Mouse (Mus musculus) monocyte, adult 5-6 weeks (primary cell): Measurements from ENCODE around the gene Trp53i11. TPM values are rescaled to one million over a fixed set of nuclear protein-coding genes. Genes with fewer than 3 reads are reported as not detected.

Experiments
- ATAC-seq: fragments of 153-309, 156-312 bp; replicated peaks from 2 replicates; pipeline ENCODE4 v1.8.0; 2017; ENCODE audit warnings: mild to moderate bottlenecking; ENCODE audit not compliant: low TSS enrichment, insufficient number of reproducible peaks, severe bottlenecking, poor library complexity, low FRiP score
- total RNA-seq: library from RNA; stranded (forward); fragments of 200-1000, 200-491, 200-594 nt; gene quantifications from 3 replicates; pipeline ENCODE4 v1.2.3, GENCODE M21; 2017

The Trp53i11 gene
- total RNA-seq, result 16.3 to 24.1 TPM (median 23.8 TPM) in 3 replicates

DNA sequence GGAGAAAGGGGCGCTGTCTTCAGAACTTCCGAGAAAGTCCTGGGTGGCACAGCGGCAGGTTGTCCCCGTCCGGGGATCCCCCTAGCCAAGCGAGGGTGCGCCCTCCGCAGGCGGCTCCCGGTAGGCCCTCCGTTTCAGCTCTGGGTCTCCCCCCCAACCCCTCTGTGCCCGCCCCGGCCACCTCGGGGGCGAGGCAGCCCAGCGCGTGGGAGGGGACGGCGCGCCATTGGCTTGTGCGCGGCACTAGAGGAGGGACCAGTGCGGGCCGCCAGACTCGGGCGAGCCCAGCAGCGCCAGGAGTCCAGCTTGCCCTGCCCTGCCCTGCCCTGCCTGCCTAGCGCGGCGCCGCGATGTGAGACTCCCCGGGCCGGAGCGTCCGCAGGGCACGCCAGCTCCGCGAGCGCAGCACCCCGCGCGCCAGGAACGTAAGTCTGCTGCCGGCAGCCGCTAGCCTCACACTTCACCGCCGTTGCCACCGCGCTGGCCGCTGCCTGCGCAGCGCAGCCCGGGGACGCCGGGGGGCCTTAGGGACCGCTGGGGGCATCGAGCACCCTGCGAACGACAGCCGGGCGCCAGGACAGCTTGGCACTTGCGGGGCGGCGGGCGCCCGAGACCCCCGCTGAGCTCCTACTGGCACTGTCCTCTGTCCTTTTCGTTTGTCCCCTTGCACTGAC, at the start of gene Trp53i11:
TSS of gene Trp53i11 (plus strand) at position 226 of the 674 bp plus-strand sequence.
- ATAC-seq, result no peak; the same call in 1 of the 2 replicates

GRCm38 (mm10) chr2:93139476-93139875, 47.9 kb upstream of the Trp53i11 start:
- no peak for ATAC-seq

- ATAC-seq, result no peak
Measured at GRCm38 (mm10) chr2:93141329-93141728, 46.0 kb upstream of the Trp53i11 start.

DNA sequence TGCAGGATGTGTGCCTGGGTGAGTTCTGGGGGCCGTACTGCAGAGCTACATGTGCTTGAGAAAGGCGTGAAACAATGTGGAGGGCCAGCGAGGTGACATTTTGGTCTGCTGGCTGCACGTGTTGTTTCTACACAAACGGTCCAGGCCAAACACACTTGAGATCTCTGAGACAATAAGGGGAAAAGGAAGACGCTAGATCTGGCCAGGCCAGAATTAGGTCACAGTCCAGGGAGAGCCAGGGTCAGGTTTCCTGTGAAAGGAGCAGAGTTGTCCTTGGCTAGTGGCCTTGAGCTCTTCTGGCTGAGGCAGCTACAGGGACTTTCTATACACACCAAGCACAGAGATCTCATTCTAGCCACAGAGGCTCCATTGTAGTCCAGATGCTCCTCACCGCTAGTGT, 44.7 kb upstream of the Trp53i11 start:
- no peak for ATAC-seq

- no peak for ATAC-seq
Measured at GRCm38 (mm10) chr2:93144126-93144525, 43.2 kb upstream of the Trp53i11 start.

GRCm38 (mm10) chr2:93150009-93150408, 37.3 kb upstream of the Trp53i11 start:
- ATAC-seq, result no peak

GRCm38 (mm10) chr2:93150673-93151450, 36.5 kb upstream of the Trp53i11 start:
- ATAC-seq, result no peak

DNA sequence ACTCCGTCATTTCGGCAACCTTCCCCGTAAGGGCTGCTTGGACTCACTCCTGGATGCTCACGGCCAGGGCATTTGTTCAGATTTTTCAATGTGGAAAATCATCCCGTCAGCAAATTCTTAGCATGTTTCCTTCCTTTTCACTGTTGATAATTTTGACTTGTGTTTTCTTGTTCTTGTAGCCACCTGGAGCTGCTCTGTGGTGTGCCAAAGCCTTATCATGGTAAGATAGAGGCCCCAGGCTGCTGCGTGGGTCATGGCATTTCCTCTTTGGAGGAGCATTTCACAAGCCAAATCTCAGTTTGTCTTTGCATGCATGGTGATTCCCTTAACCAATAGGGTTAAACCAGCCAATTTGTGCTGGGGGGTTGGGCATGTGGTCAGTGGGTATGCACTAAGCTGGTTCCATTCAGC, 35.2 kb upstream of the Trp53i11 start:
- ATAC-seq, result no peak

DNA sequence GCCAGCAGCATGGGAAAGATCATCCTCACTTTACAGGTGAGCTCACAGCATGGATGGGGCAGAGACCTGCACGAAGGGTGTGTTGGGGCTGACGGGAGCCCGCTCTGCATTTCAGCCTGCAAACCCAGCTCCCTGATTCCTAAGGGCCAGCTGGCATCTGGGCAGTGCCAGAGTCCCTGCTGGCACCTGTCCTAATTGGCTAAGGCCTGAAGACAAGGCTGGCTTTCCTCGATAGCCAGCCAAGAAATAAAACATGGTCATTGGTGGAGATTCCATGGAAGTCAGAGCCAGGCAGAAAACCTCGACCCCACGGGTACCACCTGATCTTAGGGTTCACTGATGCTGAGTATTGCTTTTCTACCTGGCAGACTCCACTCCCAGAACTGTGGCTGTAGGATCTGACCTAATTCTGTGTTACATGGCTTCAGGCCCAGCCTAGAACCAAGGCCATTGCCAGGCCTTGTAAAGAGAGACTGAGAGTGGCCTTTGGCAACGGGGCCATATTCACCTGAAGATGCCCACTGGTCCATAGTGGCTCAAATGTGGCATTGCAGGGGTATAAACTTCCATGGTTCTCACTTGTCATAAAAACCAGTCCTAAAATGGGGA, 34.4 kb upstream of the Trp53i11 start:
- no peak for ATAC-seq

DNA sequence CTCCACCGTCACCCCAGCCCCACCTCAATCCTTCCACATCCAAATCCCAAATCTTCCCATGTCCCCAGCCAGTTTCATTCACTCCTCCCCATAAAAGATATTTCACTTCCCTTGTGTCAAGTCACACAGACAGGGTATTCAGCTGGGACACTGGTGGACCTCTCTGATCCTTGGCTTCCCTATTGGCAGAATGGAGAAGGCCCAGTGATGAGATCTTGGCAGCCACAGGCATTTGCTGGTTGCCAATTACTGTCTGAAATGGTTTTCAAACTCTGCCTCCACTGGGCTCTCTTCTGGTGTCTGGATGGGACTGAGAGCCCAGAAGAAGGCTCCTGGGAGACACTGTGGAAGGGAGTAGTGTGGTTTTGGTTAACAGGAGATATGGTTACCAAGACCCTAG, 33.5 kb upstream of the Trp53i11 start:
- no peak for ATAC-seq

- ATAC-seq, result no peak
Measured at GRCm38 (mm10) chr2:93154486-93155032, 32.8 kb upstream of the Trp53i11 start.

DNA sequence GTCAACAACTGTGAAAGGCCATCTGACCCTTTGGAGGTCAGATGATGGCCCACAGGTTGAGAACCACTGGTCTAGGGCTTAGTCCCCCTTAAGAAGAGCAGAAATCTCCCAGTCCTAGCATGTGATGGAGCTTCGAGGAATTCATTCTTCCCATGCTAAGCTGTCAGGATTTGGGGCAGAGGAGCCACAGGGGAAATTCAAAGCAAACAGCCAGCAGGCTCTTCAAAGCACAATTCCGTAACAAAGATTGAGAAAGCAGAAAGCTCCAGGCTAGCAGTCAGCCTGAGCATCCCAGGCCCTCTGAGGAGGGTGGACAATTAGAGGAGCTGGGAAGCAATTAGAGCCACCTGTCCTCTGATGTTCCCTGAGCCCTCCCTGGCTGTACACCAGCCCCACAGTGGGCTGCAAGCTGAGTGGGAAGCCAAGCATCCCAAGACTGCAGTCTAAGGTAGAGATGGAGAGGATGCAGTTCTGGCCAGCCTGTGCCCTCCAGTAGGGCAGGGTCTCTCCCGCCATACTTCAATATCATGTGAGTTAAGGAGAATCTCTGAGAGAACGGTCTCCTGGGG, 26.8 kb upstream of the Trp53i11 start:
- no peak for ATAC-seq

DNA sequence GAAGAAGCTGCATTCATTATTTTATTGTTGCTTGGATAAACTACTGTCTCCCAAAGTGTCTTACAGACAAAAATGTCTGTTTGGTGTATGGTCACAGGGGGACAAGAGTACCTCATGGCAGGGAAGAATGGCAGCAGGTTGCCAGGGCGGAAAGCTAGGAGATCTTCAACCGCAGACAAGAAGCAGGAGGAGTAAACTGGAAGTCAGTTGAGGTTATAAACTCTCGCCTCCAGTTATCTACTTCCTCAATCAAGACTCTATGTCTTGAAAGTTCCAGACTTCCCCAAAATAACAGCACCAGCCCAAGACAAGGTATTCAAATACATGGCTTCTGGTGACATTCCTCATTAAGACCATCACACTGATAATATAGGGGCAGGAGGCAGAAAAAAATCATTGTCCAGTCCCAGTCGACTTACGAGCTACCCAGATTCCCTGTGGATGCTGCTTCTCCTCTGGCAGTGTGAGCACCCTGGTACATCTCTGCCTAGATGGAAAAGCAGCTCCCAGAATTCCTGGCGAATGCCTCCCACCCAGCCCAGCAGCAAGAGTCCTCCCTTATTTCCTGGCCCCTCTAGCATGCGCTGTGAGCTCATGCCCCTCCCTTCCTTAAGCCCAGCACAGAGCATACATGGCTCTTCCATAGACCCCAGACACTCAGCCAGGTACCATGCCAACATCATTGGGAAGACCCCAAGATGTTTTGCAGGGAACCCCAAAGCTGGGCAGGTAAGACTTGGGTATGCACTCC, 25.3 kb upstream of the Trp53i11 start:
- ATAC-seq, result no peak; the same call in 1 of the 2 replicates

- no peak for ATAC-seq
Measured at GRCm38 (mm10) chr2:93162791-93163190, 24.6 kb upstream of the Trp53i11 start.

DNA sequence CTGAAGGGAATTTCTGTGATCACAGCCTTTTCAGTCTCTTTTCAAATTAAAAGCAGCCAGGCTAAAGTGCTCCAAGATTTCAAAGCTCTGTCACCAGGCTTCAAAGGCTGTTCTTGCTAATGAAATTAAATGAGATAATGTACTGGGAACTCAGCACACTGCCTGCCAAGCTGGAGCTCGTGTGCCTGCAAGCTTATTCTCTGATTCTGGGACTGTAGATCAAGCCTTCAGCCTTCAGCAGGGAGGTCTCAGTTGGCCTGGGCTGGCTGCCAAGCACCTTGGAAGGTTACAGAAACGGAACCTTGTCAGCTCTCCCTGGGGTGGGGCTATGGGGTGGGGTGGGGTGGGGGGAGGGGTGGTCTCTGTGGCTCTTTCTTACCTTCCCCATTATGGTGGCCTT, 24.0 kb upstream of the Trp53i11 start:
- ATAC-seq, result no peak

DNA sequence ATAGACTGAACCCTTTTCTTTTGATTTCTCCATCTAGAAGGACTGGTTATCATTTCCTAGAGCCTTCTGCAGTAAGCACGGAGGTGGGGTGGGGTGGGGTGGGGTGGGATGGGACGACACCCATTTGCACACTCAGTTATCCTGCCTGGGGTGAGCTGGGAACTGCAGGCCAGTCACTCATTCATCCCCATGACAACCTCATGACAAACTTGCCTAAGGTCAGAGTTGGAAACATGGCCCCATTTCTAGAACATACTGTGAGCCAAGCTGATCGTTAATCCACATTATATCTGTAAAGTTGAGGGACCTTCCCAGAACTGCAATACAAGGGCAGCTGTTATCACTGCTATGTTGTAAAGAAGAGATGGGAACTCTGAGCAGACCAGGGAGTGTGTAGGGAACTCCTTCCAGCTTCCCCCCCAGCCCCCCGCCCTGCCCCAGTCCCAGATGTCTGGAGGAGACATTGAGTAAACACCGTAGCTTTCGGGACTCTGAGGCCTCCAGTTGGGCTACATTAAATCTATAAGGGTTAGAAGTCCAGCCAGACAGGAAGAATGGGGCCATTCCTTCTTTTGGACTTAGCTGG, 23.5 kb upstream of the Trp53i11 start:
- ATAC-seq, result no peak

GRCm38 (mm10) chr2:93166295-93166694, 21.1 kb upstream of the Trp53i11 start:
- no peak for ATAC-seq

DNA sequence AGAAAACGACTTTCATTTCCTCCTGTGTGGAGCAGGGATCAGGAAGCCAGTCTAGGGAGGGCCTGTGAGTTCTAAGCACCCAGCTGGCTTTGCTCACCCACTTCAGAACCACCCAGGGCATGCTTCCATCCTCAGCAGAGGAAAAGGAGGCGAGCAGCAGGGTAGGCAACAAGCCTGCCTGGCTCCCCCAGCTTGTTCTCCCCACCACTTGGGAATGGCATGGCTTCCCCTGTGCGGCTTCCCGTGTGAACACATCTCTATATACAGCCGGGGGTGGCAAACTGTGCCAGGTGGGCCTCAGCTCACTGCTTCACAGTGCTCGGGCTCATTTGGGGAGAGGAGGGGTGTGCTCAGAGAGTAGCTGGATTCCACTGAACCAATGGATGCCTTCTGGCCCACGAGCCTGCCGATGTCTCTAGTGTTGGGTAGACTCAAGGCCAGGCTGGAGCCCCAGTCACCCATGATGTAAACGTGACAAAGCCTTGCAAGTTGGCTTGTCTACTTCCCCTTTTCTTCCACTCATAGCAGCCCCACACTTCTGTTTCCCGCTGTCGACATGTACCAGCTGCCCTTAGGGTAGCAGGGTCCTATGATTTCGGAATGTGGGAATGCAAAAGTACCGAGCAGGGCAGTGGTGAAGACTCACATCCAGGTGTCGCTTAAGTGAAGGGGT, 20.5 kb upstream of the Trp53i11 start:
- ATAC-seq, result no peak; the same call in 1 of the 2 replicates
